Mouse (Mus musculus) heart, postnatal 14 days (tissue): ENCODE data around the gene Cldn7. TPM values are rescaled to one million over a fixed set of nuclear protein-coding genes. Genes with fewer than 3 reads are reported as not detected.

Source experiments
- DNase-seq, 2 experiments: peaks; one replicate each; pipeline ENCODE4 v3.0.0; 2021 to 2022
- intact Hi-C: fragments of 180-260 bp; cut with DNase I; formaldehyde crosslinking; loops from one replicate; pipeline ENCODE4 v1.15.1; 2025
- total RNA-seq, 2 experiments: library from RNA; stranded (reverse); gene quantifications; 2 replicates each; pipeline ENCODE4 v1.2.3; 2021

Cldn7 gene
- total RNA-seq, 2 experiments from 2014 or later: 0.48 TPM; not detected in 1

GRCm38 (mm10) chr11:69980196-69981140 is 15.9 kb downstream of the Cldn7 start:
- intact Hi-C loops: loop anchor here (5.0 kb wide), 1 partner anchor 308 kb away; the partner anchor contains the start of gene Eif4a1
- peak; percentile 97 to 98 for DNase-seq

GRCm38 (mm10) chr11:69981141-69981762 is 16.7 kb downstream of the Cldn7 start, which contains the start of gene Ctdnep1:
Gene Ctdnep1 (plus strand): TSS chr11:69981156.
- intact Hi-C loops: loop anchor here (5.0 kb wide), 1 partner anchor 309 kb away; the partner anchor contains the start of gene Eif4a1
- peak in 1 of 2 experiments; percentile 49 for DNase-seq

DNA sequence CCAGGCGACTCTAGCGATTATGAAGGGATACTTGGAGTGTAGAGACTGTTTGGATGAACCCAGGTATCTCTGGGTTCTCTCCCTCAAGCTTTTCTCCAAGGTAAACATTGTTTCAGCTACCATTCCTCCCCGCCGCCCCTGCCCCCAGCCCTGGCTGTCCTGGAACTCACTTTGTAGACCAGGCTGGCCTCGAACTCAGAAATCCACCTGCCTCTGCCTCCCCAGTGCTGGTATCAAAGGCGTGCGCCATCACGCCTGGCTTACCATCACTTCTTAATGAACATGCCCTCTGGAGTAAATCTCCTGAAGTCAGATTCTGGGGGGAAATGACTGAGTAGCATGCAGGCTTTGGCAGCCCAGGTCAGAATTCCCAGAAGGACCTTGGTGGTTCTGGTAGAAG is 17.6 kb downstream of the Cldn7 start, which contains the start of gene Elp5:
Gene Elp5 (minus strand): TSS at position 293 of the 400 bp plus-strand sequence.
- intact Hi-C loops: loop anchor here (5.0 kb wide), 1 partner anchor 310 kb away; the partner anchor contains the start of gene Eif4a1

DNA sequence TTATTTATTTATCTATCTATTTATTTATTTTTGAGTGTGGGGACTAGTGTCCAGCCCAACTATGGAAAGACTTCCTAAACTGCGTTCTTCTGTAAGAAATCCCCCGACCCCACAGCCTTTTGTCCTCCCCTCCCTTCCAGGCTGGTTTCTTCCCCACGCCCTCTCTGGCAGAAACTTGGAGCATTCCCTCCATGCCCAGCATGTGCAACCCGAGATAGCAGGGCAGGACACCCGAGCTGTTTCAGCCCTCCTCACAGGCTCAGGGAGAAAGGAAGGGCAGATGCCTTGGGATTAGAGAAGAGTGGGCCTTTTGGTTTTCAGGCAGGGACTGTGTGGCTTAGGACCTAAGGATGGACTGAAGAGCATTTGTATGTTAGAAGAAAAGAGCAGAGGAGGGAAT is 18.3 kb downstream of the Cldn7 start:
- intact Hi-C loops: loop anchor here (5.0 kb wide), 1 partner anchor 311 kb away; the partner anchor contains the start of gene Eif4a1

More for the DNA sequence above, 17.6 kb downstream of the Cldn7 start, which contains the start of gene Elp5:
- no peak for DNase-seq

DNA sequence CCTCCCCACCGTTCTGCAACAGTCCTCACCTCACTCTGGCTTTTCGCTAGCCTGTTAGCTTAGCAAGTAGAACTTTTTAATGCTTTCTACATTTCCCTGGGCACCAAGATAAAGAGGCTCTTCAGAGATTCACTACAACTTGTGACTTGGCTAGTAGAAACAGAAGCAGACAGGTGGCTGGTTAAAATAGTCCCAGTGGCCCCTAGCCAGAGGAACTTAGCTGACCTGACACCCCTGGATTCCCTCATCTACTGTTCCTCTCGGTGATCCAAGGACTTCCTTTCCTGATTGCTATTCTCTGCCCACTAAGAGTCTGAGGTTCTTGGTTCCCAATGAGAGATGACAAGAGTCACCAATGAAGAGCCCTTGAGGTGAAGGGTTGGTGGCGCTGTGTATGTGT is 18.8 kb downstream of the Cldn7 start:
- no peak for DNase-seq
- intact Hi-C loops: loop anchor here (5.0 kb wide), 1 partner anchor 311 kb away; the partner anchor contains the start of gene Eif4a1

More for the DNA sequence above, 18.3 kb downstream of the Cldn7 start:
- DNase-seq: peak in 1 of 2 experiments; percentile 51

GRCm38 (mm10) chr11:69984431-69984830 is 19.9 kb downstream of the Cldn7 start:
- no peak for DNase-seq
- intact Hi-C loops: loop anchor here (5.0 kb wide), 1 partner anchor 312 kb away; the partner anchor contains the start of gene Eif4a1

DNA sequence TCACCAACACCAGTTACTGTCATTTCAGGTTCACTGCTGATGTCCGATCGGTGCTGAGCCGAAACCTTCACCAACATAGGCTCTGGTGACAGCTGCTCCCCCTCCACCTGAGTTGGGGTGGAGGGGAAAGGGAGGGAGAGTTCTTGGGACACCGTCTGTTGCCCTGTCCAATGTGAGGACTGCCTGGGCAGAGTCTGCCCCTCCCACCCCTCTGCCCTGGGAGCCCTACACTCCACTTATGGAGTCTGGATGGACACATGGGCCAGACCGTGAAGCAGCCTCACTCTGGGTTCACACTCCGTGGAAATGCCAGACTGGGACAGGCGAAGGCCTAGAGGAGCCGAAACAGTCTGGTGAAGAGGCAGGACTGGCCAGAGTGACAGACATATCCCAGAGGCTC is 25.4 kb downstream of the Cldn7 start:
- intact Hi-C loops: loop anchor here (10.0 kb wide), 1 partner anchor 665 kb away; the partner anchor contains the start of genes Eno3 and Pfn1
- DNase-seq: no peak

DNA sequence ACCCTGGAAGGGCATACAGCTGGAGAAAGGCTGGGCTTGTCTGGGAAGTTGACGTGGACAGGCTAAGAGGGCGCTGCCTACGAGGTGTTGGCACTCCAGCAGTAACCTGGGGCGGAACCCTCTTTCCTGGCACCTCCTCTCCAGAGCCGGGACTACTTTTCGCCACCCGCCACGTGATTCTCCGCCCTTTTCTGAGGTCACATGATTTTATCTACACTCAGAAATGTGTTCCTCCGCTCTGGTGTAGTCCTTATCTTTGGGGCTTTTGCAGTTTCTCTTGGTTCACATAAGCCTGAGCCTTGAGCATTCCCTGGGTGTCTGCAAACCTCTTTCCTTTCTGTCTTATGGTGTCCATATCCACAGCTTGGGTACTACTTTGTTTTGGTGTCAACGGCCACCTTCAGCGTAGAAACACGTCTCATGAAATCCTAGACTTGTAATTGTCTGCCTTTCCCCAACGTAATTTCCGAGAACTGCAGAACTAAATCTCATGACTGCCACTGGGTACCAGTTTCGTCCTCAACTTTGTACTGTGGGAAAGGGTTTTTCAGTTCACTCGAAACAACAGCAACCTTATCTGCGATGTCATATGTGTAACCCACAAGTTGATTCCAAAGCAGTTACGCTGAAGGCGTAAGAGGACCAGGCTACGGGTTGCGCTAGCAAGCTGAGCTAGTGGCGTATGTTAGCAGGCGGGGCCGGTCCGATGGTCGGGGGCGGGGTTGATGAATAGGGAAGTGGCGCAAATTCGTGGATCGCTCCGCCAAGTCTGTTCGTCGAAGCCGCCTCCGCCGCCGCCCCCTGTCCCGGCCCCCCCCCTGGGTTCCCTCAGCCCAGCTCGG is 26.5 kb downstream of the Cldn7 start, which contains the start of gene Gabarap:
Gene Gabarap (plus strand): TSS at position 294 of the 842 bp plus-strand sequence.
- DNase-seq: peak; percentile 95
- intact Hi-C loops: loop anchor here (10.0 kb wide), 1 partner anchor 664 kb away; the partner anchor contains the start of genes Eno3 and Pfn1

GRCm38 (mm10) chr11:69991711-69992110 is 27.1 kb downstream of the Cldn7 start:
- intact Hi-C loops: loop anchor here (10.0 kb wide), 1 partner anchor 663 kb away; the partner anchor contains the start of genes Eno3 and Pfn1
- no peak for DNase-seq

- intact Hi-C loops: loop anchor here (10.0 kb wide), 1 partner anchor 662 kb away; the partner anchor contains the start of genes Eno3 and Pfn1
- DNase-seq: no peak
Measured at GRCm38 (mm10) chr11:69992396-69992795, 27.8 kb downstream of the Cldn7 start.

GRCm38 (mm10) chr11:69992932-69993331 is 28.4 kb downstream of the Cldn7 start:
- DNase-seq: no peak
- intact Hi-C loops: loop anchor here (10.0 kb wide), 1 partner anchor 662 kb away; the partner anchor contains the start of genes Eno3 and Pfn1

- DNase-seq: no peak
- intact Hi-C loops: loop anchor here (10.0 kb wide), 1 partner anchor 660 kb away; the partner anchor contains the start of genes Eno3 and Pfn1
Measured at GRCm38 (mm10) chr11:69994401-69995090, 30.0 kb downstream of the Cldn7 start.

DNA sequence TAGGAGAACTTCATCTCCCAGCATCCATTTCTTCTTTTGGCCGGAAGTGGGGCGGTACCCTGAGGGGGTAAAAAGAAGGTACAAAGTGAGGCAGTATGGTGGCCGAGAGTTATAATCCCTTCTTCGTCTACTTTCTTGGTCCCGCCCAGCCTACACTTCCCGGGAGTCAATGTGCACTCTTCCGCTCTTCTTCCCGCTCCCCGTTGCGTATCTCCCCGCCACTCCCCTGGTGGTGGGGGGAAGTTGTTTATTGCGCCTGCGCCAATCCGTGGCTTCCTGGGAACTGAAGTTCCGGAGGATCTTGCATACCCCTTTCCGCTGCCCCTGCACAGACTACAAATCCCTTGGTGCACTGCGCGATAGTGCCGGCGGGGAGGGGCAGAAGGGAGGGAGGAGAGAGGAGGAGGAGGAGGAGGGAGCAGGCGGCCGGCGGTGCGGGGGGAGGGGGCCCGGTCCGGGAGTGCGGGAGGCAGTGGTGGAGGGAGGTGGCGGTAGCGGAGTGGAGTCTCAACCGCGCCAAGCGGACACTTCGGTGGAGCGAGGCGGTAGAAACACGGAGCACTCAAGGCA is 30.9 kb downstream of the Cldn7 start, which contains the start of gene Phf23:
Gene Phf23 (plus strand): TSS at position 387 of the 570 bp plus-strand sequence.
- intact Hi-C loops: loop anchor here (10.0 kb wide), 1 partner anchor 659 kb away; the partner anchor contains the start of genes Eno3 and Pfn1

GRCm38 (mm10) chr11:69996161-69997061 is 31.8 kb downstream of the Cldn7 start:
- intact Hi-C loops: loop anchor here (10.0 kb wide), 1 partner anchor 658 kb away; the partner anchor contains the start of genes Eno3 and Pfn1
- peak; percentile 74 to 76 for DNase-seq

More for the DNA sequence above, 30.9 kb downstream of the Cldn7 start, which contains the start of gene Phf23:
- peak; percentile 96 to 97 for DNase-seq

DNA sequence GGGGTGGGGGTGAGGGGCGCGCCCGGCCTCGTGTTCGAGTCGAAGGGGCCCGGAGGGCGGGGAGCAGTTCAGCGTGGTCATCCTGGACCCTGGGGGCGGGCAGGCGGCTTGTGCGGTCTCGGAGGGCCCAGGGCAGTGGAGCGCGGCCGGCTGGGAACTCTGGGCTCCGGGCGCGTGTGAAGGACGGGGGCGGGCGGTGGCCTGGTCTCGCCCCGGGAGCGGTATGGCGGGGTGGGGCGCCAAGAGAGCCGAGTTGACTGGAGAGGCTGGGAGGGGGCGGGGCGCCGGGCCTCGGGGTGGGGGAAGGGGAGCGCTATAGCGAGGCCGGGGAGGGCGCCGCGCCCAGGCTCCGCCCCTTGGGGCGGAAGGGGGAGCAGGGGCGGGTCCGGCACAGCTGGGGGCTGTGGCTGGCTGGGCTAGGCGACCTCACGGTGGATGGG is 32.5 kb downstream of the Cldn7 start:
- intact Hi-C loops: loop anchor here (10.0 kb wide), 1 partner anchor 658 kb away; the partner anchor contains the start of genes Eno3 and Pfn1

More for the DNA sequence above, 32.5 kb downstream of the Cldn7 start:
- DNase-seq: peak; percentile 93 to 95
